Mouse (Mus musculus): Measurements from ENCODE around the gene Mief1.

Gene Mief1

GRCm38 (mm10) chr15:80263610-80264575 lies 30.1 kb downstream of the Mief1 start, which contains the start of gene Rps19bp1:
TSS of gene Rps19bp1 (minus strand) at chr15:80264315.
- DNase-seq: peak; percentile 95

DNA sequence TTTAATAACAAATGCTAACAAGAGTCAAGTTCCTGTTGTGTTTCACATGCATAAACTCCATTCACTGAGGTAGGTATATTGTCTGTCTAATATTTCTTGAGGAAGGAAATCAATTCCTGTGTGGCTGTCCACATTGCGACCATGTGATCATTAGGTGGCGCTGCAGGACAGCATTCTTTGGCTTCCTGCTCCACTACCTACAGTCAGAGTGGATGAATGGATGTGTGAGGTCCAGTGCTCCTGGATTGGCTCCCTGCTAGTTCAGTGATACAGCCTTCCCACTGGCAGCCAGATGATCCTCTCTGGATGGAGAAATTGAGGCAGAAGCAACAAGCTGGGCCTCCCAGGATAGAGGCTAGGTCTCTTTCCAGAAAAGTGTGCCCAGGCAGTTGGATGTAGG lies 32.5 kb downstream of the Mief1 start:
- peak; percentile 70 for DNase-seq

- DNase-seq: no peak
These were observed 38.1 kb downstream of the Mief1 start for GRCm38 (mm10) chr15:80271858-80272396.

- no peak for DNase-seq
These were observed 43.3 kb downstream of the Mief1 start for GRCm38 (mm10) chr15:80277107-80277506.

GRCm38 (mm10) chr15:80277625-80278024 lies 43.8 kb downstream of the Mief1 start:
- DNase-seq: peak; percentile 74

DNA sequence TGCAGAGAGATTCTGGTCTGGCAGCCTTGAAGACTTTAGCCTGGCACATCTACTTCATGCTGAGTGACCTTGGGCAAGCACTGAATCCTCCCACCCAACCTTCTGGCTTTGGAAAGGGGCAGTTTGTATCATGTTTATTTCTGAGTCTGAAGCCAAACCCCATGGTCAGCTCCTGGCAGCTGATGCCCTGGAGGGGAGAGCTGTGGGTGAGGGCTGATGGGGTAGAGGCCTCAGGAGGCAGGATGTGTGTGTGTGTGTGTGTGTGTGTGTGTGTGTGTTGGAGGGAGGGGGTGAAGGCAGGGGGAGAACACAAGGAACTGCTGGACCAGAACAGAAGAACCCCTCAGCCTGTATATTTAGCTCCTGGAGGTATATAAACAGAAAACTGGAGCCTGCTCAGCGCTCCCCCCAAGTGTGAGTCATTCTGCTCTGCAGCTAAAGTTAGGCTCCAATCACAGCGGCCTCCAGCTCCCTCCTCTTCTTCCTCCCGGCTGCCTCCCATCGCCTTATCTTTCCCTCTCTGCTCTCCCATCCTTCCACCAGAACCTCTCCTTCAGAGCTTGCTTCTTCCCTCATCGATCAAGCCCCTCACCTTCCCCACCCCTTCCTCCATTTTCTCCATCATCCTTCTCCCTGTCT lies 44.4 kb downstream of the Mief1 start:
- DNase-seq: no peak

DNA sequence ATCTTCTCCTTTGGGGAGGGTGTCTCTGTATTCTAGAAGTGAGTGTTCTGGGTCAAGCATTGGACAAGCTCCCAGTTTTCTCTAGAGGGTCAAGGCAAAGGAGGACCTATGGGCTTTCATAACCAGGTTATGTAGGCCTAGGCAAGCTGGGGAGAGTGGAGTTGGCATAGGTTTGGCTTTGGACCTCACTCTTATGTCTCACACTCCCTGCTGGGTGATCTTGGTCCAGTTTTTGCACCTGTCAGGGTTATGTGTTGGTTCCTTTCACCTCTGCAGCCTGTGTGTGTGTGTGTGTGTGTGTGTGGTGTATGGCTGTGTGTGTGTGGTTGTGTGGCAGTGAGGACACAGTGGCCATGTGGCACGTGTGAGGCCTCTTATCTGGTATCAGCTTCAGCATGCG lies 45.2 kb downstream of the Mief1 start:
- DNase-seq: no peak

DNA sequence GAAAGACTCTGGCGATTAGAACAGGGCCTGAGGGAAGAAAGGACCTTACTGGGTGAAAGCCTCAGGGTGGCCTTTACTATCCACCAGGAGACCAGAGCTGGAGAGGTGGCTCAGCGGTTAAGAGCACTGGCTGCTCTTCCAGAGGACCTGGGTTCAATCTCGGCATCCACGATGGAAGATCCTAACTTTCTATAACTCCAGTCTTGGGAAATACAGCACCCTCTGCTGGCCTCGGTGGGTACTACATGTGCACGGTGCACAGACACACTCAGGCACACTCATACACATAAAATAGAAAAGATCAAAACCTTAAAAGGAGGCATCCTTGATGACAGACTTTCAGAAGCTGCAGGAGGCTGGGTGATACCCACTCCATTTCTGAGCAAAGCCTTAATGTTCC lies 46.8 kb downstream of the Mief1 start:
- DNase-seq: peak; percentile 71

DNA sequence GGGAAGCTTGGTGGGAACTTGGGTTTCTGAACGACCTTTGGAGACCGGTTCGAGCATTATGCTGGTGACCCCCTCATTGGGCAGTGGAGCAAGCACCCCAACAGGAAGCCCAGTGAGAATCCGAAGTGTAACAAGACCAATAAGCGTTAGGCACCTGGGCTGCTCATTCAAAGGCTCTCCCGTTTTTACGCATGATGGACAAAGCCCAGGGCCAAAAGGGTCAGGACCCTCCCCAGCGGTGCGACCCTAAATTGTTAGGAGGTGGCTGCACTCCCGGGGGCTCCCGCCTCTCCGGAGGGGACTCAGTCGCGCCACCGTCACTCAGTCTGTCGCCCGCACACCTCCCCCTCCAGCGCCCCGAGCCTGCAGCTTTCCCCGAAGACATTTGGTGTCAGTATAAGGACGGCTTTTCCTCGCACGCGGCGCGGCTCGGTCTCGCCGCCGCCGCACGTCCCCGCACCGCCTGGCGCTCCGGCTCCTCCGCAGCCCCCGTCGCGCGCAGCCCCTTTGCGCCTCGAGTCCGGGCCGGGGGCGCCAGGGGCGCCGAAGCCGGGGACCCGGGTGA lies 53.1 kb downstream of the Mief1 start, which contains the start of gene Cacna1i:
Gene Cacna1i (plus strand): TSS at position 388 of the 565 bp plus-strand sequence.
- DNase-seq: no peak

DNA sequence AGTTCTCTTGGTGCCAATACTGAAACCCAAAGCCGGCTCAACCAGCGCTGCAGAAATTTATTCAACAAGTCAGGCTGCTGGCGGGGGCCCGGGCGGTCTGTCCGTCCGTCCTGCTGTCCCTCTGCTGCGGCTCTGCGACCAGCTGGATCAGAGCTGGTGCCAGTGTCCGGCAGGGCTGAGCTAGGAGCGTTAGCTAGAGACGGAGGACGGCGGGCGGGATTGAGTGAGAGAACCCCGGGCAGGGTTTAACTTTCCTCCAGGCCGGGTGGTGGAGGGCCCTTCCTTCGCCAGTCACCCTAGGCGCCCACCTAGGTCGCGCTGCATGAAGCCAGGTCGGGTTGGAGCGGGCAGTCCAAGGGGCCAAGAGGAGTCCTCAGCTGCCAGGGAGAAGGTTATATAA lies 54.2 kb downstream of the Mief1 start:
- DNase-seq: no peak

- peak; percentile 78 for DNase-seq
These were observed 55.6 kb downstream of the Mief1 start for GRCm38 (mm10) chr15:80289436-80289835.

GRCm38 (mm10) chr15:80297146-80297545 lies 63.3 kb downstream of the Mief1 start:
- no peak for DNase-seq

Measured in liver (tissue).